Mouse (Mus musculus) heart, adult 2 months (tissue): Measurements from ENCODE around the gene Magi2. TPM values are rescaled to one million over a fixed set of nuclear protein-coding genes. Genes with fewer than 3 reads are reported as not detected.

Experiments
- DNase-seq, 2 experiments: peaks; one replicate each; pipeline ENCODE4 v3.0.0; 2021
- H3K27ac ChIP-seq: fragments of 200-600 bp; 2 replicates; pipeline ENCODE4 v1.8.1; 2022
- H3K27me3 ChIP-seq: fragments of 200-500 bp; 2 replicates; pipeline ENCODE4 v1.6.1; 2012; ENCODE audit warnings: mild to moderate bottlenecking, low read length, inconsistent platforms, mixed read lengths; ENCODE audit not compliant: control insufficient read depth, insufficient read depth
- H3K36me3 ChIP-seq: fragments of 200-500 bp; 2 replicates; pipeline ENCODE4 v1.6.1; 2012; ENCODE audit warnings: low read length, inconsistent platforms; ENCODE audit not compliant: control insufficient read depth, insufficient read depth
- H3K4me1 ChIP-seq: fragments of 200-500 bp; 2 replicates; pipeline ENCODE4 v1.6.1; 2011; ENCODE audit warnings: low read length; ENCODE audit not compliant: control insufficient read depth, insufficient read depth
- H3K4me3 ChIP-seq: fragments of 200-600 bp; 2 replicates; pipeline ENCODE4 v1.8.1; 2022
- H3K79me2 ChIP-seq: fragments of 200-500 bp; replicated peaks from 2 replicates; pipeline ENCODE4 v1.6.1; 2012; ENCODE audit warnings: mild to moderate bottlenecking, inconsistent platforms, low read length, moderate library complexity, mixed read lengths; ENCODE audit not compliant: control insufficient read depth, insufficient read depth
- H3K9ac ChIP-seq: fragments of 200-500 bp; 2 replicates; pipeline ENCODE4 v1.6.1; 2012; ENCODE audit warnings: low read depth, mild to moderate bottlenecking, control low read depth, inconsistent platforms, low read length, mixed read lengths
- CTCF ChIP-seq: fragments of 200-600 bp; IDR thresholded peaks from 2 replicates; pipeline ENCODE4 v1.8.1; 2022; ENCODE audit warnings: antibody characterized with exemption, mild to moderate bottlenecking, moderate library complexity
- EP300 ChIP-seq: fragments of 200-500 bp; IDR thresholded peaks from 2 replicates; pipeline ENCODE4 v1.6.1; 2011; ENCODE audit warnings: low read depth, low read length, control low read depth; ENCODE audit not compliant: insufficient read depth
- POLR2A ChIP-seq: fragments of 200-500 bp; IDR thresholded peaks from 2 replicates; pipeline ENCODE4 v1.6.1; 2011; ENCODE audit warnings: mild to moderate bottlenecking, low read depth, low read length, control low read depth; ENCODE audit not compliant: insufficient read depth
- WGBS: fragments of 180-500 bp; shearing (Covaris S2); methylation state at CpG from one replicate; pipeline ENCODE4 v1.1.7; 2018; 5-methylcytosine and 5-hydroxymethylcytosine counted together
- intact Hi-C: fragments of 180-260 bp; cut with DNase I; formaldehyde crosslinking; loops from one replicate; pipeline ENCODE4 v1.15.1; 2025
- polyA plus RNA-seq: library from polyadenylated mRNA; depleted of rRNA; stranded (reverse); fragments of >200 nt; gene quantifications from 2 replicates; pipeline ENCODE4 v1.2.3, GENCODE M21; 2012
- total RNA-seq, 2 experiments: library from RNA; stranded (reverse); gene quantifications; 2 replicates each; pipeline ENCODE4 v1.2.3; 2021

Gene Magi2
- total and polyA plus RNA-seq, 3 experiments, result 2.0 to 8.2 (median 7.0) TPM

DNA sequence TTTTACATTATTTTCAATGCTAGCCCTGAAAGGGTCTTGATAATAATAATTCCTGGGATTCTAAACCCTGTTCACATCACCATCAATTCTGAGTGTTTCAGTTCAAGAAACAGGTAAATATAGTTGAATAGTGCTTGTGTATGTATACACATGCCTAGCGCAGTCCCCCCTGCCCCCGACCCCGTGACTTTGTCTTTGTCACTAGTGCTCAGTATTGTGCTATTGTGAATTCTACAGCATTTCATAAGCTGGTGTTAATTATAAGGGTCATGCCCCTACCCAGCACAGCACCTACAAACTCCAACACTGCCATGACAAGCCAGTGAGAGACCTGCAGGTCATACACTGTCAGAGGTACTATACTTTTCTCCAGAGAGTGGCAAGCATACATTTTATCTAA is 520.8 kb downstream of the Magi2 start:
- no peaks in the 10 kb centered on the region for H3K4me1 ChIP-seq
- WGBS, result 92% methylated on average over 3 of the region's 3 CpGs
- no peak overlapping the region for H3K9ac ChIP-seq
- no peak overlapping the region for H3K4me3 ChIP-seq
- H3K36me3 ChIP-seq, result no peaks in the 10 kb centered on the region
- TF ChIP-seq POLR2A, result no peak
- no peak for TF ChIP-seq CTCF
- TF ChIP-seq EP300, result no peak
- H3K79me2 ChIP-seq, result no peaks in the 10 kb centered on the region
- DNase-seq, result no peak
- intact Hi-C loops, result no loop called here
- H3K27me3 ChIP-seq, result no peaks in the 10 kb centered on the region
- no peak overlapping the region for H3K27ac ChIP-seq

DNA sequence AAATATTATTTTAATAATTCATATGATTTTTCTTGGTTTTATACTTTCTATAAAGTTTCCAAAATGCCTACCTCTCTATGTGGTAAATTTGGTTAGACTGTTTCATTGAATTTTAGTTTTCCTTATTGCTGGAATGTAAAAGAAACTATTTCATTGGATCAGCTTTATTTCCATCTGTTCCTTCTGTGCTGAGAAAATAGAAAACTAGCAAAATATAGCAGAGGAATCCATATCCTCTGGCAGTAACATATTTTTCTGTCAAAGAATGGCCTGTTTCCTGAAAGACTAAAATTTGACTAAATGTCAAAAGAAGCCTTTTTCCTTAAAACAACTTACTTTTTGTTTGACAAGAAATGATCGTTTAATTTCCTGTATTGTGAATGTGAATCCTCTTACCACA is 552.4 kb downstream of the Magi2 start:
- Histone ChIP-seq H3K27me3 (no peaks in the 10 kb centered on the region), H3K4me1 (no peaks in the 10 kb centered on the region), H3K79me2 (no peaks in the 10 kb centered on the region), H3K27ac (no peak overlapping the region), H3K4me3 (no peak overlapping the region), H3K36me3 (no peaks in the 10 kb centered on the region), H3K9ac (no peak overlapping the region)
- no peak for TF ChIP-seq CTCF
- TF ChIP-seq POLR2A, result no peak
- TF ChIP-seq EP300, result no peak
- 71% methylated on average over 1 of the region's 1 CpGs for WGBS
- intact Hi-C loops, result no loop called here
- no peak for DNase-seq

DNA sequence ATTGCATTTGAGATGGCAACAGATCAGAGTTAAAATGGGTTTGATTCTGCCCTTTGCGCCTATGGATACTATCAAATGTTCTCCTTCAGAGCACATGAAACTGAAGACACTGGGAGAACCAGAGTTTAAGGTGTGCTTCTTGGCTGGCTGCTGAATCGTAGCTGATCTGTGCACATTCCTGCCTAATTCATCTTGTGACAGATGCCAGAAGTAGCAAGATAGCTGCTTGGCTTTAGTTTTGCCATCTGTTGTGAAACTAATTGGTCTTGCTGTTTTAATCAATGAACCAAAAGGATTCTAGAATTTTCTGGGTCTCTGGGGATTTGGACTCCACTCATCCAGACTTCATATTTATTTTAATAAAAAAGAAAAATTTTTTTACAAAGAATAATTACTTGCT is 553.2 kb downstream of the Magi2 start:
- 79% methylated on average over 2 of the region's 2 CpGs for WGBS
- no peak for TF ChIP-seq EP300
- TF ChIP-seq POLR2A, result no peak
- TF ChIP-seq CTCF, result no peak
- Histone ChIP-seq H3K27ac (no peak overlapping the region), H3K79me2 (no peaks in the 10 kb centered on the region), H3K9ac (no peak overlapping the region), H3K4me3 (no peak overlapping the region), H3K36me3 (no peaks in the 10 kb centered on the region), H3K27me3 (no peaks in the 10 kb centered on the region), H3K4me1 (no peaks in the 10 kb centered on the region)
- DNase-seq, result no peak
- intact Hi-C loops, result no loop called here

DNA sequence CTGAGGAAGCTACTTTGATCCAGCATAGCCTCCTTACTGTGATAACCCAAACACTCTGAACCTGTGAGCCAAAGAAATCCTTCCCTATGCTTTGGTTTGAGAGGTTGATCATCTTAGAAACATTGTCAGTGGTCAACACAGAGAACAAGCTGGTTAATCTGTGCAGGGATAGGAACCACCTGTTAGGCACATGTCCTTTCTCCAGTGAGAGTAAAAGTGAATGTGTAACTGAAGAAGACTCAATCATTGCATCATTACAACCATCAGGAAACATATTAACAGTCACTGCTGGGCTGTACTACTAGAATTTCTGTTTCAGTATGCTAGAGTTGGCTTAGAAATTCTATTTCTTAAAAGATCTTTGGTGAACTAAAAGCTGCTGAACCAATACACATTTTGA is 558.5 kb downstream of the Magi2 start:
- Histone ChIP-seq H3K4me3 (no peak overlapping the region), H3K4me1 (no peaks in the 10 kb centered on the region), H3K79me2 (no peaks in the 10 kb centered on the region), H3K36me3 (no peaks in the 10 kb centered on the region), H3K27ac (no peak overlapping the region), H3K9ac (no peak overlapping the region), H3K27me3 (no peaks in the 10 kb centered on the region)
- no peak for DNase-seq
- no peak for TF ChIP-seq CTCF
- TF ChIP-seq EP300, result no peak
- no peak for TF ChIP-seq POLR2A
- intact Hi-C loops, result no loop called here

DNA sequence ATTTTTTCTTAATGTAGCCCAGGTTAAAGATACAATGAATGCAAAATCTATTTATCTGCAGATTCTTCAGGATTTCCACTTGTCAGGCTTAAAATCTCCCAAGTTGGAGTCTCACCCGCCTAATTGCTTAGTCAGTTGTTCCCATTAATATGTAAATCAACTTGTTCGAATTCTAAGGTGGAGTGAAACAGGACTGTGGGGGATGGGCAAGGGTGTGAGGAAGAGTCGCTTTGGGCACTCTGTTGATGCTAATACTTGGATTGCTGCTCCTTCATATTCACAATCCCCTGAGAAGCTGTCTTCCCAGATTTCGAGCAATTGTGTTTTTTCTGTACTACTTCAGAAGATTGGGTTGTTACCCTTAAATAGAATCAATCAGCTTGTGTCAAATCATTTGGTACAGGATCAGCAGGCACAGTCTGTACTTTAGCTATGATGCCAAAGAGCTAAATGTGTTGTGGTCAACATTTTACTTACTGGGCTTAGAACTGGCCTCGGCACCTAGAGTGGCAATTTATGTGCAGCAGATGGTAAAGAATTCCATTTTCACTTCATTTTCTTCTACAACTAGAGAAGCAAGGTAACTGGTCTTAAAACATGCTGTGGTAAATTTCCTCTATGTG is 560.8 kb downstream of the Magi2 start:
- H3K36me3 ChIP-seq, result no peaks in the 10 kb centered on the region
- H3K4me3 ChIP-seq, result no peak overlapping the region
- H3K27me3 ChIP-seq, result no peaks in the 10 kb centered on the region
- no peak for DNase-seq
- intact Hi-C loops, result no loop called here
- H3K27ac ChIP-seq, result no peak overlapping the region
- TF ChIP-seq POLR2A, result no peak
- no peak for TF ChIP-seq EP300
- no peak for TF ChIP-seq CTCF
- WGBS, result 49% methylated on average over 5 of the region's 5 CpGs
- H3K4me1 ChIP-seq, result no peaks in the 10 kb centered on the region
- no peaks in the 10 kb centered on the region for H3K79me2 ChIP-seq
- no peak overlapping the region for H3K9ac ChIP-seq

DNA sequence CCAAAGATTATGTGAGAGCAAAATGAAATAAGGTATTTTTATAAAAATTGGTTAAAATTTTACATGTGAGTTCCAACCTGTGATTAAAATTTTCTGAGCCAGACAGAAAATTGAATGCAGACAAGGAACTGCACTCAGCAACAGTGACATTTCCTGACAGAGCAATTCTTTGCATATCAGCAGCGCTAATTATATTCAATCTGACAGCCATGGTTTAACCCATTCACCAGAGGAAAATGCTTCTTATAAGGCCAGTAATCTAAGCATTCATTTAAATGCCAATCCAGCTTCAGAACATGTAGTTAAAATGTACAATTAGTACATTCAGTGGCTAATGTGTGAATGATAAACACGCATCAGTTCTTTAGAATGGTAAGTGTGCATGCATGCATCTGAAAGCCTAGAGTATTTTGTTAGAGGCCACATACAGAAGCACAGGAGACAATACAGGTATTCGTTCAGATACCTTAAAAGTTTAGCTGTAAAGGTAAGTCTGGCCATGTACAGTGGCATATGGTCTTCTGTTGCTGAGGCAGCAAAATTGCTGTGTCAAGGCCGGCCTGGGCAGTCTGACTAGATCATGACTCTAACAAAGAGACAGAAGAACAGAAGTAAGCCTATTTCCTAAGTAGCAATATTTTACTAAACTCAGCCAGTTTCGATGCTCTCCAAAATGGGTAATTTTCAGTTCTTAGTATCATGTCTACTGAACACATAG is 576.4 kb downstream of the Magi2 start:
- Histone ChIP-seq H3K27me3 (no peaks in the 10 kb centered on the region), H3K4me1 (no peaks in the 10 kb centered on the region), H3K36me3 (no peaks in the 10 kb centered on the region), H3K4me3 (no peak overlapping the region), H3K79me2 (no peaks in the 10 kb centered on the region), H3K9ac (no peak overlapping the region), H3K27ac (no peak overlapping the region)
- 81% methylated on average over 5 of the region's 5 CpGs for WGBS
- TF ChIP-seq EP300 (no peak), POLR2A (no peak), CTCF (no peak)
- intact Hi-C loops, result no loop called here
- no peak for DNase-seq
